In genomic region chr2:25422587-25423410, GRCm38 (mm10) we compare ENCODE assay signal across 13 mouse cellular contexts. TPM values are rescaled to one million over a fixed set of nuclear protein-coding genes. Genes with fewer than 3 reads are reported as not detected.
DNase-seq lines count a peak whose midpoint lies in the region; ATAC-seq and TF ChIP-seq lines count a peak whose summit lies in the region.
"Had no signal": no experiment of that assay in that cellular context is flagged by ENCODE, and none has a peak within 500 bp of the region (broad histone marks: within the 10 kb centered on the region; RNA-seq: fewer than 3 reads in every experiment).

Fut7 (plus strand) TSS chr2:25423267.

- 10% methylated on average over 17 of the region's 17 CpGs for WGBS in spleen, adult 2 months
- 71% methylated on average over 17 of the region's 17 CpGs for WGBS in forebrain, embryonic 15.5 days
- WGBS in midbrain, embryonic 13.5 days: 71% methylated on average over 17 of the region's 17 CpGs

- no peak for TF ChIP-seq CTCF in spleen, adult 2 months (IDR thresholded peaks at IDR 0.05; ENCODE audit: extremely low read depth, insufficient read depth, insufficient read length, insufficient replicate concordance)

- no peaks in the 10 kb centered on the region for H3K36me3 ChIP-seq in spleen, adult 2 months (ENCODE audit: control insufficient read depth, insufficient read depth, low read length)
- H3K36me3 ChIP-seq in forebrain, embryonic 15.5 days: no peaks in the 10 kb centered on the region
- no peaks in the 10 kb centered on the region for H3K36me3 ChIP-seq in midbrain, embryonic 13.5 days
- H3K36me3 ChIP-seq: heart, embryonic 12.5 days; midbrain, embryonic 12.5 days had no signal

- H3K9me3 ChIP-seq in forebrain, embryonic 15.5 days: no peaks in the 10 kb centered on the region
- no peaks in the 10 kb centered on the region for H3K9me3 ChIP-seq in midbrain, embryonic 13.5 days
- H3K9me3 ChIP-seq: heart, embryonic 12.5 days; midbrain, embryonic 12.5 days had no signal

- H3K4me1 ChIP-seq in spleen, adult 2 months (ENCODE audit: control insufficient read depth, insufficient read depth, insufficient read length): peaks cover 6% of the 10 kb centered on the region; the same call in 1 of the 2 replicates
- H3K4me1 ChIP-seq in forebrain, embryonic 15.5 days: peaks cover 2% of the 10 kb centered on the region; the same call in 1 of the 2 replicates
- 0 out of 2 replicates have a peak, but pooled peaks cover 2% of the 10 kb centered on the region for H3K4me1 ChIP-seq in midbrain, embryonic 13.5 days (replicated peaks)
- H3K4me1 ChIP-seq: midbrain, embryonic 12.5 days had no signal

- no peak within 1 kb of the TSS for H3K9ac ChIP-seq in forebrain, embryonic 15.5 days (replicated peaks)
- no peak within 1 kb of the TSS for H3K9ac ChIP-seq in midbrain, embryonic 13.5 days (replicated peaks)
- H3K9ac ChIP-seq: heart, embryonic 12.5 days; midbrain, embryonic 12.5 days had no signal

- peak; percentile 77 for ATAC-seq in megakaryocyte, adult 5-6 weeks (ENCODE audit: poor library complexity, severe bottlenecking)
- no peak for ATAC-seq in forebrain, embryonic 15.5 days (replicated peaks)
- no peak for ATAC-seq in midbrain, embryonic 13.5 days

- intact Hi-C loops in left cerebral cortex, postnatal 36 days (cut with DNase I): loop anchor here (10.0 kb wide), 1 partner anchor 72 kb away; the partner anchor contains the start of gene Lcn12

- peak; percentile 33 to 37 for DNase-seq in cerebellum, postnatal 25 days
- no peak for DNase-seq in cerebellum, postnatal 14 days
- peak in 1 of 2 experiments; percentile 20 for DNase-seq in spleen, adult 2 months (ENCODE audit: low read depth in 1 of 2, low spot score in 2 of 2)
- DNase-seq in spleen, postnatal 14 days (ENCODE audit: low spot score in 2 of 2): no peak
- DNase-seq in left cerebral cortex, postnatal 36 days (ENCODE audit: low spot score in 2 of 2): no peak
- DNase-seq: layer of hippocampus, adult 9-11 months; right cerebral cortex, postnatal 14 days had no signal

- H3K27ac ChIP-seq in spleen, adult 2 months (ENCODE audit: insufficient read depth, low read length): peak within 1 kb of the TSS; percentile 76
- no peak within 1 kb of the TSS for H3K27ac ChIP-seq in forebrain, embryonic 15.5 days (replicated peaks)
- H3K27ac ChIP-seq in midbrain, embryonic 13.5 days: no peak within 1 kb of the TSS
- H3K27ac ChIP-seq: midbrain, embryonic 12.5 days had no signal

- H3K4me3 ChIP-seq in spleen, adult 2 months (ENCODE audit: extremely low read depth, insufficient read depth, insufficient read length): no peak within 1 kb of the TSS
- H3K4me3 ChIP-seq in forebrain, embryonic 15.5 days: no peak within 1 kb of the TSS
- H3K4me3 ChIP-seq in midbrain, embryonic 13.5 days (replicated peaks): no peak within 1 kb of the TSS
- H3K4me3 ChIP-seq: heart, embryonic 12.5 days; midbrain, embryonic 12.5 days had no signal

- TF ChIP-seq POLR2A in spleen, adult 2 months (IDR thresholded peaks at IDR 0.05; ENCODE audit: low read depth, low read length): no peak

- H3K4me2 ChIP-seq in forebrain, embryonic 15.5 days (replicated peaks): no peak within 1 kb of the TSS
- H3K4me2 ChIP-seq in midbrain, embryonic 13.5 days (replicated peaks): no peak within 1 kb of the TSS
- H3K4me2 ChIP-seq: heart, embryonic 12.5 days; midbrain, embryonic 12.5 days had no signal

- no peaks in the 10 kb centered on the region for H3K27me3 ChIP-seq in spleen, adult 2 months (ENCODE audit: control insufficient read depth, insufficient read depth, low read length)
- no peaks in the 10 kb centered on the region for H3K27me3 ChIP-seq in forebrain, embryonic 15.5 days
- peaks cover 30% of the 10 kb centered on the region for H3K27me3 ChIP-seq in midbrain, embryonic 13.5 days

RNA-seq across cellular contexts. Expression of gene Fut7, which starts in this region (rescaled TPM):
- polyA plus RNA-seq in spleen, adult 2 months (2012; rRNA removed): 2.4 and 3.7 TPM in 2 replicates
- 10.1 and 11.6 TPM in 2 replicates for total RNA-seq in megakaryocyte, adult 5-6 weeks (2015)
- 20.4 and 21.5 TPM in 2 replicates for total RNA-seq in megakaryocyte, adult 5-6 weeks (2017)
- polyA plus RNA-seq in forebrain, embryonic 15.5 days (2015; fragmentation: Nextera tagmentation; extraction: Ambion mirVana): 0.20 TPM in 1 of 2 replicates, not detected in the other
- under 1 TPM in 1 of 2 experiments, not detected in 1; 0.20 TPM for total RNA-seq in left cerebral cortex, postnatal 36 days (2021)
- 0.49 TPM in 1 of 2 replicates, not detected in the other for polyA plus RNA-seq in midbrain, embryonic 13.5 days (2015; fragmentation: Nextera tagmentation; extraction: Ambion mirVana)
- total RNA-seq: adrenal gland, postnatal 36 days had no signal
- polyA plus RNA-seq: heart, embryonic 12.5 days had no signal

Comparison
In these comparisons a context has a peak if more than half of its experiments do, and no peak if none do; other contexts are left out.
1. RNA of gene Fut7 (total RNA-seq): 10.1 to 21.5 TPM in megakaryocyte, adult 5-6 weeks; 0.20 TPM in left cerebral cortex, postnatal 36 days; every median in the first group is over 4 times any median in the second.
2. DNase-seq: peak in cerebellum, postnatal 25 days (2 of 2); none in cerebellum, postnatal 14 days (0 of 2), spleen, postnatal 14 days (0 of 2) and left cerebral cortex, postnatal 36 days (0 of 2).